9 mouse cellular contexts compared by ENCODE assay signal in genomic region chr6:51585980-51586379, GRCm38 (mm10).
A peak's percentile ranks its signal among the peaks of the same experiment; 100 is the strongest.
DNase-seq lines count a peak whose midpoint lies in the region; ATAC-seq lines count a peak whose summit lies in the region.
"Had no signal": no experiment of that assay in that cellular context is flagged by ENCODE, and none has a peak within 500 bp of the region (broad histone marks: within the 10 kb centered on the region; RNA-seq: fewer than 3 reads in every experiment).

No protein-coding gene starts in this region.

- no peaks in the 10 kb centered on the region for H3K9me3 ChIP-seq in forebrain, embryonic 15.5 days
- H3K9me3 ChIP-seq in limb, embryonic 11.5 days (ENCODE audit: control insufficient read depth, low read length) = no peaks in the 10 kb centered on the region
- H3K9me3 ChIP-seq: embryonic facial prominence, embryonic 15.5 days had no signal

- H3K36me3 ChIP-seq in forebrain, embryonic 15.5 days = no peaks in the 10 kb centered on the region
- H3K36me3 ChIP-seq in limb, embryonic 11.5 days (ENCODE audit: control insufficient read depth, insufficient read depth, low read length) = no peaks in the 10 kb centered on the region
- H3K36me3 ChIP-seq: embryonic facial prominence, embryonic 15.5 days had no signal

- no peaks in the 10 kb centered on the region for H3K27me3 ChIP-seq in forebrain, embryonic 15.5 days
- no peaks in the 10 kb centered on the region for H3K27me3 ChIP-seq in limb, embryonic 11.5 days (ENCODE audit: control insufficient read depth, insufficient read depth, low read length)
- H3K27me3 ChIP-seq: embryonic facial prominence, embryonic 15.5 days had no signal

- peaks cover 14% of the 10 kb centered on the region; the same call in 1 of the 2 replicates for H3K4me1 ChIP-seq in forebrain, embryonic 15.5 days
- peaks cover 17% of the 10 kb centered on the region; the same call in 1 of the 2 replicates for H3K4me1 ChIP-seq in limb, embryonic 11.5 days (ENCODE audit: control insufficient read depth, insufficient read depth, low read length)
- H3K4me1 ChIP-seq: embryonic facial prominence, embryonic 15.5 days had no signal

- H3K27ac ChIP-seq in forebrain, embryonic 15.5 days (replicated peaks) = no peak overlapping the region
- H3K27ac ChIP-seq in limb, embryonic 11.5 days (replicated peaks; ENCODE audit: low read depth, low read length) = no peak overlapping the region
- H3K27ac ChIP-seq: embryonic facial prominence, embryonic 15.5 days had no signal

- H3K9ac ChIP-seq in forebrain, embryonic 15.5 days (replicated peaks) = no peak overlapping the region
- H3K9ac ChIP-seq in limb, embryonic 11.5 days (ENCODE audit: low read length) = no peak overlapping the region
- H3K9ac ChIP-seq: embryonic facial prominence, embryonic 15.5 days had no signal

- DNase-seq in urinary bladder, adult 18-20 months (ENCODE audit: low spot score in 2 of 2) = peak; percentile 15 to 42
- no peak for DNase-seq in urinary bladder, adult 2 months (ENCODE audit: low spot score)
- DNase-seq in limb, embryonic 11.5 days (ENCODE audit: low spot score) = peak; percentile 72
- peak; percentile 26 to 39 for DNase-seq in natural killer cell, adult 2 months (ENCODE audit: low spot score in 2 of 2)
- DNase-seq in testis, postnatal 10 days (ENCODE audit: low spot score) = peak; percentile 68

- H3K4me3 ChIP-seq in forebrain, embryonic 15.5 days = no peak overlapping the region
- H3K4me3 ChIP-seq in limb, embryonic 11.5 days (ENCODE audit: low read depth, low read length) = no peak overlapping the region
- H3K4me3 ChIP-seq: embryonic facial prominence, embryonic 15.5 days had no signal

- no peak overlapping the region for H3K4me2 ChIP-seq in forebrain, embryonic 15.5 days (replicated peaks)
- no peak overlapping the region for H3K4me2 ChIP-seq in limb, embryonic 11.5 days (ENCODE audit: low read depth, severe bottlenecking)
- H3K4me2 ChIP-seq: embryonic facial prominence, embryonic 15.5 days had no signal

- WGBS in forebrain, embryonic 15.5 days = 30% methylated on average over 8 of the region's 8 CpGs
- 38% methylated on average over 8 of the region's 8 CpGs for WGBS in limb, embryonic 11.5 days

- ATAC-seq in cerebellum, adult (ENCODE audit: insufficient number of reproducible peaks, low FRiP score, low TSS enrichment) = peak; percentile 64
- peak; percentile 66 for ATAC-seq in forebrain, embryonic 15.5 days (replicated peaks)
- ATAC-seq in inflammation-experienced regulatory T-cells, adult 6 months = peak; percentile 77
- no peak for ATAC-seq in limb, embryonic 11.5 days (ENCODE audit: insufficient number of reproducible peaks, low FRiP score, low TSS enrichment, low read depth)
